Mouse (Mus musculus) limb, embryonic 12.5 days (tissue): ENCODE measurements around the gene H2-Aa. TPM values are rescaled to one million over a fixed set of nuclear protein-coding genes. Genes with fewer than 3 reads are reported as not detected.

Experiments
- ATAC-seq: fragments of 200-750 bp; cut with Nextera tagmentation; 2 replicates; pipeline ENCODE4 v1.8.0; 2017; ENCODE audit warnings: low read depth, moderate TSS enrichment; ENCODE audit not compliant: insufficient number of reproducible peaks, insufficient read depth, low FRiP score, low TSS enrichment
- H3K27ac ChIP-seq: fragments of 300-500 bp; sonication (generic); 2 replicates; pipeline ENCODE4 v1.5.1; 2016; ENCODE audit warnings: mild to moderate bottlenecking, moderate library complexity
- H3K27me3 ChIP-seq: fragments of 300-500 bp; sonication (generic); 2 replicates; pipeline ENCODE4 v1.6.1; 2016; ENCODE audit warnings: mild to moderate bottlenecking, moderate library complexity
- H3K36me3 ChIP-seq: fragments of 300-500 bp; sonication (generic); 2 replicates; pipeline ENCODE4 v1.6.1; 2016; ENCODE audit warnings: mild to moderate bottlenecking, moderate library complexity
- H3K4me1 ChIP-seq: fragments of 300-500 bp; sonication (generic); replicated peaks from 2 replicates; pipeline ENCODE4 v1.6.1; 2016
- H3K4me2 ChIP-seq: fragments of 300-500 bp; sonication (generic); 2 replicates; pipeline ENCODE4 v1.6.1; 2016; ENCODE audit warnings: mild to moderate bottlenecking, moderate library complexity
- H3K4me3 ChIP-seq: fragments of 300-500 bp; sonication (generic); replicated peaks from 2 replicates; pipeline ENCODE4 v1.5.1; 2016; ENCODE audit warnings: mild to moderate bottlenecking
- H3K9ac ChIP-seq: fragments of 300-500 bp; sonication (generic); replicated peaks from 2 replicates; pipeline ENCODE4 v1.6.1; 2016; ENCODE audit warnings: mild to moderate bottlenecking, moderate library complexity
- H3K9me3 ChIP-seq: fragments of 300-500 bp; sonication (generic); 2 replicates; pipeline ENCODE4 v1.6.1; 2016; ENCODE audit warnings: mild to moderate bottlenecking, moderate library complexity
- WGBS: fragments of 180-500 bp; shearing (Covaris S2); methylation state at CpG from one replicate; pipeline ENCODE4 v1.1.7; 2016; 5-methylcytosine and 5-hydroxymethylcytosine counted together
- polyA plus RNA-seq: library from polyadenylated mRNA; unstranded; fragments of >200 nt; fragmentation: Nextera tagmentation; extraction: Ambion mirVana; gene quantifications from 2 replicates; pipeline ENCODE4 v1.2.1, GENCODE M21; 2016

H2-Aa gene
- polyA plus RNA-seq, 1 experiment from 2014 or later, result not detected

DNA sequence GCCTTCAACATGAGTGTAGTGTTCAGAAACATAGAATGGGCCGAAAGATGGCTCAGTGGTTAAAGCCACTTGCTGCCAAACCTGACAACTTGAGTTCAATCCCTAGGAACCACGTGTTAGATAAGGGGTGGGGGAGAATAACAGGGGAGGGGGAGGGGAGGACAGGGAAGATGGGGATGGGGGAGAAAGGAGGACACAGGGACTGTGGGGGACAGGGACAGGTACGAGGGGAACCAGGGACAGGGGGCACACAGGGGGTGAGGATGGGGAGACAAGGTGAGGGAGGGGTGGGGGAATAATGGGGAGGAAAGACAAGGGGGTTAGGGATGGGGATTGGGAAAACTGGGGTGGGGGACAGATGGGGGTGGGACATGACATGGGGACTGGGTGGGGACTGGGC lies 47.3 kb downstream of the H2-Aa start:
- Histone ChIP-seq H3K36me3 (no peaks in the 10 kb centered on the region), H3K27me3 (no peaks in the 10 kb centered on the region; the same call in 1 of the 2 replicates), H3K9ac (no peak overlapping the region), H3K4me3 (no peak overlapping the region), H3K27ac (no peak overlapping the region), H3K4me1 (no peaks in the 10 kb centered on the region), H3K4me2 (no peak overlapping the region), H3K9me3 (no peaks in the 10 kb centered on the region)
- WGBS, result 66% methylated on average over 3 of the region's 3 CpGs
- no peak for ATAC-seq

DNA sequence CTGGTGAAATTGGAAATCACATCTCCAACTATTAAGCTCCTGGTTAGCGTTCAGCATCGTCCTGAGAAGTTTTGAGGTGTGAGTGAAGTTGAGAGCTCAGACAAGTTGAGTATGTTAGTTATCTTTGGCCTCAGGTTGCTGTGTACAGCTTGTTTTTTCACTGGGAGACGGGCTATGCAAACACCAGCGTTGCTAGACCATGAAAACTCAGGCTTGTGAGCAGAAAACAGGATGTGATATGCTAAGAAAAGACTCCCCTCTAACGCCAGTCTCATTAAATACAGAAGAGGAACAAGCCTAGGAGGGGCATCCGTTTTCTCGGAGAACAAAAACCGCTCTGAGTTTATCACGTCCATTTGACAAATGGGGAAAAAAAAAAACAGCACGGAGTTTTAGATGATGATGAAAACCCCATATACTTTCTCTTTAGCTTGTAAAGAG lies 48.0 kb downstream of the H2-Aa start:
- no peak for ATAC-seq
- Histone ChIP-seq H3K9ac (no peak overlapping the region), H3K9me3 (no peaks in the 10 kb centered on the region), H3K27me3 (no peaks in the 10 kb centered on the region; the same call in 1 of the 2 replicates), H3K4me3 (no peak overlapping the region), H3K27ac (no peak overlapping the region), H3K4me2 (no peak overlapping the region), H3K4me1 (no peaks in the 10 kb centered on the region), H3K36me3 (no peaks in the 10 kb centered on the region)
- WGBS, result 69% methylated on average over 10 of the region's 10 CpGs

- no peaks in the 10 kb centered on the region for H3K4me1 ChIP-seq
- no peak within 1 kb of the TSS for H3K4me2 ChIP-seq
- no peaks in the 10 kb centered on the region for H3K36me3 ChIP-seq
- no peak within 1 kb of the TSS for H3K9ac ChIP-seq
- H3K27me3 ChIP-seq, result no peaks in the 10 kb centered on the region; the same call in 1 of the 2 replicates
- no peaks in the 10 kb centered on the region for H3K9me3 ChIP-seq
- no peak within 1 kb of the TSS for H3K4me3 ChIP-seq
- no peak within 1 kb of the TSS for H3K27ac ChIP-seq
- no peak; the same call in 1 of the 2 replicates for ATAC-seq
- 56% methylated on average over 3 of the region's 3 CpGs for whole genome bisulfite sequencing
Measured at GRCm38 (mm10) chr17:34238706-34239105, 48.9 kb downstream of the H2-Aa start, which contains the start of gene H2-Ob. TSS of gene H2-Ob (plus strand) at chr17:34238903.

GRCm38 (mm10) chr17:34237741-34238140 lies 49.9 kb downstream of the H2-Aa start:
- Histone ChIP-seq H3K9ac (no peak overlapping the region), H3K9me3 (no peaks in the 10 kb centered on the region), H3K4me2 (no peak overlapping the region), H3K4me3 (no peak overlapping the region), H3K4me1 (no peaks in the 10 kb centered on the region), H3K27me3 (no peaks in the 10 kb centered on the region; the same call in 1 of the 2 replicates), H3K36me3 (no peaks in the 10 kb centered on the region), H3K27ac (no peak overlapping the region)
- no peak for ATAC-seq
- 81% methylated on average over 3 of the region's 3 CpGs for WGBS

- Histone ChIP-seq H3K4me1 (no peaks in the 10 kb centered on the region), H3K4me3 (no peak overlapping the region), H3K9ac (no peak overlapping the region), H3K27me3 (no peaks in the 10 kb centered on the region), H3K9me3 (no peaks in the 10 kb centered on the region), H3K4me2 (no peak overlapping the region), H3K27ac (no peak overlapping the region), H3K36me3 (no peaks in the 10 kb centered on the region)
- 85% methylated on average over 5 of the region's 5 CpGs for WGBS
- ATAC-seq, result no peak
Measured at GRCm38 (mm10) chr17:34236691-34237090, 50.9 kb downstream of the H2-Aa start.

DNA sequence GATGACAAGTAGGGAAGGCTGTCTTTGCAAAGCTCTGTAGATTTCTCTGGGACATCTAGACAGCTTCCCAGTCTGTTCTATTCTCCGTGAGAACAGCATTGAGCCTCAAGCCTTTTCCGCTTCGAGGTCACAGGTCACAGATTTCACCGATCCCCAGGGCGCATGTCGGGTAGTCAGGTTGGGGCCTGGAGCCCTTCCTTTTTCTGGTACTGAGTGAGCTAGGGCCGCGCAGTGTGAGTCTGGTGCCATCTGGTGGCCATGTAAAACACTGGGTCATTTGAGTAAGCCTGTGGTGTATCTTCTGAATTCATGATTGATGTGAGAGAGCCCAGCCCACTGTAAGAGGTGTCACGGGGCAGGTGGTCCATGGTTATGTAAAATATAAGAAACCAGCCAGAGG lies 52.7 kb downstream of the H2-Aa start:
- Histone ChIP-seq H3K27ac (no peak overlapping the region), H3K4me2 (no peak overlapping the region), H3K9me3 (no peaks in the 10 kb centered on the region), H3K4me3 (no peak overlapping the region), H3K27me3 (no peaks in the 10 kb centered on the region), H3K4me1 (no peaks in the 10 kb centered on the region), H3K9ac (no peak overlapping the region), H3K36me3 (no peaks in the 10 kb centered on the region)
- 52% methylated on average over 9 of the region's 9 CpGs for WGBS
- no peak for ATAC-seq

Other genes starting within 250 kb of the H2-Aa start
- gene Col11a2, start 248.4 kb downstream of the H2-Aa start, polyA plus RNA-seq, result 17.5 and 31.9 TPM in 2 replicates
- gene H2-Oa, start 195.5 kb downstream of the H2-Aa start, polyA plus RNA-seq, result 0.71 and 0.86 TPM in 2 replicates
- gene H2-DMa, start 168.3 kb downstream of the H2-Aa start, polyA plus RNA-seq, result 11.1 and 13.2 TPM in 2 replicates
- gene Brd2, start 165.2 kb downstream of the H2-Aa start, polyA plus RNA-seq, result 129 and 134 TPM in 2 replicates
- 0.30 and 0.32 TPM in 2 replicates for gene H2-DMb2, start 144.5 kb downstream of the H2-Aa start, polyA plus RNA-seq
- 1.2 and 1.3 TPM in 2 replicates for gene H2-DMb1, start 134.8 kb downstream of the H2-Aa start, polyA plus RNA-seq
- gene Tap1, start 100.3 kb downstream of the H2-Aa start, polyA plus RNA-seq, result 4.1 and 5.7 TPM in 2 replicates
- gene Psmb9, start 100.1 kb downstream of the H2-Aa start, polyA plus RNA-seq, result 2.4 and 2.5 TPM in 2 replicates
- 2.1 and 3.1 TPM in 2 replicates for gene Psmb8, start 90.1 kb downstream of the H2-Aa start, polyA plus RNA-seq
- 1.5 and 1.7 TPM in 2 replicates for gene Tap2, start 84.3 kb downstream of the H2-Aa start, polyA plus RNA-seq
- not detected in 2 replicates for gene H2-Ob, start 48.9 kb downstream of the H2-Aa start, polyA plus RNA-seq
- 2.7 and 2.8 TPM in 2 replicates for gene H2-Ab1, start 30.1 kb downstream of the H2-Aa start, polyA plus RNA-seq
- 1.0 and 2.0 TPM in 2 replicates for gene H2-Eb1, start 18.0 kb upstream of the H2-Aa start, polyA plus RNA-seq
- gene H2-Eb2, start 37.8 kb upstream of the H2-Aa start, polyA plus RNA-seq, result 0.12 and 0.18 TPM in 2 replicates
- gene Btnl2, start 67.0 kb upstream of the H2-Aa start, polyA plus RNA-seq, result not detected in 2 replicates
- gene Btnl1, start 89.3 kb upstream of the H2-Aa start, polyA plus RNA-seq, result not detected in 2 replicates
- 0.40 and 1.3 TPM in 2 replicates for gene BC051142, start 111.0 kb upstream of the H2-Aa start, polyA plus RNA-seq
- gene Btnl4, start 189.5 kb upstream of the H2-Aa start, polyA plus RNA-seq, result not detected in 2 replicates
- not detected in 2 replicates for gene Btnl6, start 229.5 kb upstream of the H2-Aa start, polyA plus RNA-seq